Mouse (Mus musculus): Measurements from ENCODE around the gene Lad1. TPM values are rescaled to one million over a fixed set of nuclear protein-coding genes. Genes with fewer than 3 reads are reported as not detected.
A peak's percentile ranks its signal among the peaks of the same experiment; 100 is the strongest.

Gene Lad1
- polyA plus RNA-seq, 1 experiment from 2014 or later = 29.1 TPM

DNA sequence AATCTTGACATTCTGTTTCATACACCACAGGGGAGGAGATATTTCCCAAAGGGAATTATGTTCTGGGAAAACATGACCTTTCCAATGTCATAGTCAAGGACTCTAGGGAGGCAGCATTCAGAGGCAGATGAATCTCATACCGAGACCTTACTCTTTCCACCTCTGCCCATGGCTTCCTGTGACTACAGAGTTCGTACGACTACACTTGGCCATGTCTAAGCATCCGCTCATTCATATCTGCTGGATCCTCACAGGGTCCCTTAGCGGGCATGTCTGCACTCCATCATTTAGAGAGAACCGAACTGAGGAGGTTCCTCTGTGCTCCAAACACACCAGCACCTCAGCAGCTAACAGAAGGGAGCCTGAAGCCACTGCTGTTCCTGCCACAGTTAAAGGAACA lies 20.7 kb downstream of the Lad1 start:
- Histone ChIP-seq H3K4me1 (ENCODE audit: insufficient read depth, low read length) (0 out of 2 replicates have a peak, but pooled peaks cover 2% of the 10 kb centered on the region), H3K4me2 (replicated peaks; ENCODE audit: low read depth, low read length) (no peak overlapping the region), H3K36me3 (ENCODE audit: insufficient read depth, low read length) (no peaks in the 10 kb centered on the region), H3K27ac (ENCODE audit: low read length) (no peak overlapping the region), H3K9me3 (ENCODE audit: low read length) (no peaks in the 10 kb centered on the region), H3K9ac (replicated peaks; ENCODE audit: low read length) (no peak overlapping the region), H3K4me3 (ENCODE audit: low read length) (no peak overlapping the region), H3K27me3 (ENCODE audit: insufficient read depth, low read length) (no peaks in the 10 kb centered on the region)
- ATAC-seq (ENCODE audit: low FRiP score, low TSS enrichment) = no peak
- WGBS = 87% methylated on average over 6 of the region's 6 CpGs

DNA sequence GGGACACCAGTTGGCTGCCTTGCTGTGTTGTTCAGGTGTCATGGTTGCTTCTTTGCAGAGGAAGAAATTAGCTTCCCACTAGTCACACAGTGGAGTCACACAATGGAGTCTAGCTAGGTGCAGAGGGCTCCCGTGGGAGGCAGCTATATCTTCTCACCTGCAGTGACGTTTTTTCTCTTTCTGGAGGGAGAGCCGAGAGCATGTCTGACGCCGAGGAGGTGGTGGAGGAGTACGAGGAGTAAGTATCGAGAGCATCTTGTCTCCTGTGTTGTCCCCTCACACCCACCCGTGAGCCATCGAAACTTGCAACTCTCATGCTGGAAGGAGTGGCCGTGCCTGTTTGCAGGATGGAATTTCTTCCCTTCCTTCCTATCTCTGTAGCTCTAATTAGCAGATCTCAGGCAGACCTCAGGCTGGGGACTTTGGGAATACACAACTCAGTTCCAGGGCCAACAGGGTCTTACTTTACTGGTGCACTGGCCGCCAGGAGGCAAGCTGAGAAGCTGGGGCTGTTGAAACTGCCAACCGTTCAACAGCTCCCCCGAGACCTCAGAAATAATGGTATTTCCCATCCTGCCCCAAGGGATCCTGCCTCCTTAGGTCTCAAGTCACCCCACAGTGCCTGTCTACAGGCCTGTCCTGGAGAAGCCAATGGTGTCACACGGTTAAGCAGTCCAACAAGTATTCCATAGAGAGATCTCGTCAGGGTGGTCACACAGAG lies 22.4 kb downstream of the Lad1 start:
- H3K36me3 ChIP-seq (ENCODE audit: insufficient read depth, low read length) = no peaks in the 10 kb centered on the region
- no peaks in the 10 kb centered on the region for H3K27me3 ChIP-seq (ENCODE audit: insufficient read depth, low read length)
- no peak overlapping the region for H3K27ac ChIP-seq (ENCODE audit: low read length)
- H3K4me2 ChIP-seq (replicated peaks; ENCODE audit: low read depth, low read length) = no peak overlapping the region
- 55% methylated on average over 15 of the region's 15 CpGs for WGBS
- no peak overlapping the region for H3K9ac ChIP-seq (replicated peaks; ENCODE audit: low read length)
- H3K4me3 ChIP-seq (ENCODE audit: low read length) = no peak overlapping the region
- ATAC-seq (ENCODE audit: low FRiP score, low TSS enrichment) = no peak
- no peaks in the 10 kb centered on the region for H3K4me1 ChIP-seq (ENCODE audit: insufficient read depth, low read length)
- no peaks in the 10 kb centered on the region for H3K9me3 ChIP-seq (ENCODE audit: low read length)

DNA sequence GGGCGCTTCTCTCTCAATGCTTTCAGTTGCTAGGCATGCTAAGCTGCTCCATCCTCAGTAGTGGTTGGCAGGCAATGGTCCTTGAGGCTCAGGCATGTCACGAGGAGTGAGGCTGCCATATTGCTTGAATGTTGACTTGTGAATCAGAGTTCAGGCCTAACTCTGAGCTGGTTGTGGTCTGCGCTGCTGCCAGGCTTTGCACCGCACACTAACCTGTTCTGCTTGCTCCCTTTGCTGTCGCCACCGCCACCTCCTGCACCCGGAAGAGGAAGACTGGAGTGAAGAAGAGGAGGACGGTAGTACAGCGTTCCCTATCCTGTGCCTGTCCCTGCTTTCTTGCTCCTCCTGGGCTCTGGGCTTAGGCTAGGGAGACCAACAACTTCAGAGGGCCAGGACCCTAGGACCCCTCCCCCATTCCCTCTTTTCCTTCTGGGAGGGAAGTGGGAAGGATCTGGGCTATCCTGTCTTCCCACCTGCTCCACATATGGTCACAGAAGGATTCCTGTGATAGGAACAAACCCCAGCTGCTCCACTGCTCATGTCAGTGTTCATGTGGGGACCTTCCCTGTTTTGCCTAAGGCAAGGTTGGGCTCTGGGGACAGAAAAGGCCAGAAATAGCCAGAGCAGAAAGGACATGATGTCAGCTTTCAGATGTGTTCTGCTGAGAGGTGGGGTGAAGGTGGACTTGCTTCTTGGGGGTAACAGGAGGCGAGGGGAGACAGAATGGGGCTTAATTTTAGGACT lies 25.3 kb downstream of the Lad1 start:
- no peak for ATAC-seq (ENCODE audit: low FRiP score, low TSS enrichment)
- no peak overlapping the region for H3K4me3 ChIP-seq (ENCODE audit: low read length)

DNA sequence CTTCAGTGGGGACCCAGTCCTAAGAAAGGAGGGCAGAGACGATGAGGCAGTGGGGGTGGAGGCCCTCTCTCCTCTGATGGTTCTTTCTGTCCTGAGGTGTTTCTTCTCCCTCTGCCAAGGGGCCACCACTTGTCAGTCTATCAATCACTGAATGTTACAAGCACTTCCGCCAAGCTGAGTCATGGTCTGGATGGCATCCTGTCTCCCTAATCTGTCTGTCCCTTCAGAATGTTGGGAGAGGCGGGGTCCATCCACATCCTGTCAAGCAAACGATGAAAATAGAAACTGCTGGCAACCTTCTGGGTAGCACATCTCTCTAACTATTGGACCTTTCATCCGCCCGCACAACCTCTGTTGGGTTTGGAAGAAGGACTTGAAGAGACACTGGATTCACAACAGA lies 26.1 kb downstream of the Lad1 start:
- H3K9ac ChIP-seq (replicated peaks; ENCODE audit: low read length) = no peak overlapping the region
- H3K4me2 ChIP-seq (replicated peaks; ENCODE audit: low read depth, low read length) = no peak overlapping the region
- no peaks in the 10 kb centered on the region for H3K4me1 ChIP-seq (ENCODE audit: insufficient read depth, low read length)
- 71% methylated on average over 6 of the region's 6 CpGs for WGBS
- no peaks in the 10 kb centered on the region for H3K9me3 ChIP-seq (ENCODE audit: low read length)
- H3K27ac ChIP-seq (ENCODE audit: low read length) = no peak overlapping the region
- H3K4me3 ChIP-seq (ENCODE audit: low read length) = no peak overlapping the region
- H3K36me3 ChIP-seq (ENCODE audit: insufficient read depth, low read length) = no peaks in the 10 kb centered on the region
- no peak for ATAC-seq (ENCODE audit: low FRiP score, low TSS enrichment)
- H3K27me3 ChIP-seq (ENCODE audit: insufficient read depth, low read length) = no peaks in the 10 kb centered on the region

More for the DNA sequence above, 25.3 kb downstream of the Lad1 start:
- WGBS = 92% methylated on average over 10 of the region's 10 CpGs
- Histone ChIP-seq H3K27me3 (ENCODE audit: insufficient read depth, low read length) (no peaks in the 10 kb centered on the region), H3K4me1 (ENCODE audit: insufficient read depth, low read length) (no peaks in the 10 kb centered on the region), H3K36me3 (ENCODE audit: insufficient read depth, low read length) (no peaks in the 10 kb centered on the region), H3K9ac (replicated peaks; ENCODE audit: low read length) (no peak overlapping the region), H3K4me2 (replicated peaks; ENCODE audit: low read depth, low read length) (no peak overlapping the region), H3K27ac (ENCODE audit: low read length) (no peak overlapping the region), H3K9me3 (ENCODE audit: low read length) (no peaks in the 10 kb centered on the region)

DNA sequence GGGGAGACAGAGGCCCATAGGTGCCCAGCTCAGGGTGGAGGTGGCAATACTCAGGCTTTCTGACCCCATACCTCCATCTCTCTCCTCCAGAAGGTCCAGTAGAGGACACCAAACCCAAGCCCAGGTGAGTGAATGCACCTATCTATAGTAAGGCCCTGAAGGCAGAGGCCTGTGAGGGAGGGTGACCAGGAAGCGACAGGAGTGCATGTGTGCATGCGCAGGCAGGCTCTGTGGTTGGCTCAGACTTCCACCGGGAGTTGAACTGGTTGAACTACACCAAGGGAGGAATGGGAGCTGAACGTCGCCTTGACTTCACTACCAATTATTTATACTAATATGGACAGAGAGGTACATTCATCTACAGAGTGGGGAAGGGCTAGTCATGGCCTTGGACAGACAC lies 28.2 kb downstream of the Lad1 start:
- Histone ChIP-seq H3K9ac (replicated peaks; ENCODE audit: low read length) (no peak overlapping the region), H3K27ac (ENCODE audit: low read length) (no peak overlapping the region), H3K4me1 (ENCODE audit: insufficient read depth, low read length) (no peaks in the 10 kb centered on the region), H3K4me3 (ENCODE audit: low read length) (no peak overlapping the region), H3K4me2 (replicated peaks; ENCODE audit: low read depth, low read length) (no peak overlapping the region), H3K27me3 (ENCODE audit: insufficient read depth, low read length) (no peaks in the 10 kb centered on the region), H3K36me3 (ENCODE audit: insufficient read depth, low read length) (no peaks in the 10 kb centered on the region), H3K9me3 (ENCODE audit: low read length) (no peaks in the 10 kb centered on the region)
- no peak for ATAC-seq (ENCODE audit: low FRiP score, low TSS enrichment)
- 81% methylated on average over 5 of the region's 5 CpGs for WGBS

DNA sequence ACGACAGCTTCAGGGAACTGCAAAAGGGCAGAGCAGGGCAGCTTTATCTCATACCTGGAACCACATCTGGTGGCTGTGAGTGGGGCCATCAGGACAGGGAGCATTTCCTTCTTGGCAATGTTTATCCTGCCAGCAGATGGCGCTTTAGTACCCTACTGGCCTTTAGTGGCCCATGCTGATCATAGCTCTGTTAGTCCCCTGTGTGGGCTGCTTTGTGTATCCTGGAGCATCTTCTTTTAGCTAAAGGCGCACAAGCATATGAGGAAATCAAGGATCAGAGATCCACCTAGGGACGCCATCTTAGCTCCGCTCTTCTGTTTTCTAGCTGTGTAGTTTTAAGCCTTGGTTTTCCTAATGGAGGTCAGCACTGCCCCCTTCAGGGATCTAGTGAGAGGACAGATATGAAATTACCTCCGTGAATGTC lies 28.8 kb downstream of the Lad1 start:
- H3K36me3 ChIP-seq (ENCODE audit: insufficient read depth, low read length) = no peaks in the 10 kb centered on the region
- H3K27me3 ChIP-seq (ENCODE audit: insufficient read depth, low read length) = no peaks in the 10 kb centered on the region
- H3K4me2 ChIP-seq (replicated peaks; ENCODE audit: low read depth, low read length) = no peak overlapping the region
- H3K4me3 ChIP-seq (ENCODE audit: low read length) = no peak overlapping the region
- H3K27ac ChIP-seq (ENCODE audit: low read length) = no peak overlapping the region
- no peaks in the 10 kb centered on the region for H3K4me1 ChIP-seq (ENCODE audit: insufficient read depth, low read length)
- H3K9me3 ChIP-seq (ENCODE audit: low read length) = no peaks in the 10 kb centered on the region
- WGBS = 35% methylated on average over 6 of the region's 6 CpGs
- ATAC-seq (ENCODE audit: low FRiP score, low TSS enrichment) = 0 out of 2 replicates have a peak, but pooled peaks have one; percentile 43
- H3K9ac ChIP-seq (replicated peaks; ENCODE audit: low read length) = no peak overlapping the region

DNA sequence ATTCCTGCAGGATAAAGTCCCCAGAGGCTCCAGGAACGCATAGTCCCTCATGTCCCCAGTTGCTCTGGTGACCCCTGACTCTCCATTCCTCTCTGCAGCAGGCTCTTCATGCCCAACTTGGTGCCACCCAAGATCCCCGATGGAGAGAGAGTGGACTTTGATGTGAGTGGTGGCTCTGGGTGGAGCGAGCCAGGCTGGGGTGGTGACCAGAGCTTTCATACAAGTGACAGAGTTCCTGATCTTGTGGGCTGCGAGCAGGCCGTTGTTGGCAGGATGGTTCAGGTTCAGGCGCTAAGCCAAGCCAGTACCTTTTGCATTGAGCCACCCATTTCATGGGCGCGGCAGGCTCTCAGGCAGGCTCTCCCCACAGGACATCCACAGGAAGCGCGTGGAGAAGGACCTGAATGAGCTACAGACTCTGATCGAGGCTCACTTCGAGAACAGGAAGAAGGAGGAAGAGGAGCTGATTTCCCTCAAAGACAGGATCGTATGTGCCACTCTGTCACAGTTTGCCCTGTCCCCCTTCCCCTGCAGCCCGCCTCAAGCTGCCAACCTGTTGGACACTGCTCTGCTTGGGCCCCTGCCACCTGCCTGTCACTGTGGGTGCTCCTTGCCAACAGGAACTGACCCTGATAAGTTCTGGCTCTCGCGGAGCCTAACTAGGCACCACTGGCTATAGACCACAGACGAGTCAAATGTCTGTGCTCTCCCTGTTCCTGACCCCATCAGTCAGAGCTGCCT lies 29.4 kb downstream of the Lad1 start:
- WGBS = 77% methylated on average over 17 of the region's 17 CpGs
- H3K4me1 ChIP-seq (ENCODE audit: insufficient read depth, low read length) = no peaks in the 10 kb centered on the region

DNA sequence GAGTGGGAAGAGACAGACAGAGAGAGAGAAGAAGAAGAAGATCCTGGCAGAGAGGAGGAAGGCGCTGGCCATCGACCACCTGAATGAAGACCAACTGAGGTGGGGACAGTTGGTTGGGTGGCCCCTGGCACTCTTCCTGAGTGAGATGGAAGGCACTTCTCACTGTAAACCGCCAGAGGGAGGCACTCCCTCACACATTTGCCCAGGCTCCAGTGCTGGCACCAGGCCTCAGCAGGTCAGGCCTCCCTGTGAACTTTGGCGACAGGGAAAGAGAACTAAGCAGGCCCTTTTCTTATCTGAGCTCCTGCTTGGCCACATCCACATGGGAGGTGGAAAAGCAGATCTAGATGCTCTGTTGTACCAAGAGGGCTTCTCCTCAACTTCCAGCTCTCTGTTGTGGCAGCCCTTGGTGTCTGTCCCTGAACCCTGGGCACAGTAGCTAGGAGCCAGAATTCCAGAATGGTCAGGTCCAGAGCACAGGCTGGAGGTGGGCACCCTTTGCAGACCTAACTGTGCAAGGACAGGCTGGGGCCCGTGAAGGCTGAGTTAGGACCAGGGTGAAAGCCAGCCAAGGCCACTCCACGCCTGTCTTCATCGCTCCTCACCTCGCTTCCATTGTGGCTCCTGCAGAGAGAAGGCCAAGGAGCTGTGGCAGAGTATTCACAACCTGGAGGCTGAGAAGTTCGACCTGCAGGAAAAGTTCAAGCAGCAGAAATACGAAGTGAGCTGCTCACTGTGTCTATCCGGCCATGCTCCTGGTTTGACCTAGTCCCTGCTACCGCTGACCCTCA lies 32.5 kb downstream of the Lad1 start:
- H3K9ac ChIP-seq (replicated peaks; ENCODE audit: low read length) = no peak overlapping the region
- H3K9me3 ChIP-seq (ENCODE audit: low read length) = no peaks in the 10 kb centered on the region
- WGBS = 67% methylated on average over 12 of the region's 12 CpGs
- H3K4me1 ChIP-seq (ENCODE audit: insufficient read depth, low read length) = no peaks in the 10 kb centered on the region
- H3K4me2 ChIP-seq (replicated peaks; ENCODE audit: low read depth, low read length) = no peak overlapping the region
- no peaks in the 10 kb centered on the region for H3K36me3 ChIP-seq (ENCODE audit: insufficient read depth, low read length)
- ATAC-seq (ENCODE audit: low FRiP score, low TSS enrichment) = no peak
- H3K4me3 ChIP-seq (ENCODE audit: low read length) = no peak overlapping the region
- H3K27me3 ChIP-seq (ENCODE audit: insufficient read depth, low read length) = no peaks in the 10 kb centered on the region
- no peak overlapping the region for H3K27ac ChIP-seq (ENCODE audit: low read length)

More for the DNA sequence above, 29.4 kb downstream of the Lad1 start:
- Histone ChIP-seq H3K9ac (replicated peaks; ENCODE audit: low read length) (no peak overlapping the region), H3K27me3 (ENCODE audit: insufficient read depth, low read length) (no peaks in the 10 kb centered on the region), H3K27ac (ENCODE audit: low read length) (no peak overlapping the region), H3K36me3 (ENCODE audit: insufficient read depth, low read length) (no peaks in the 10 kb centered on the region), H3K4me3 (ENCODE audit: low read length) (no peak overlapping the region), H3K9me3 (ENCODE audit: low read length) (no peaks in the 10 kb centered on the region), H3K4me2 (replicated peaks; ENCODE audit: low read depth, low read length) (no peak overlapping the region)
- no peak for ATAC-seq (ENCODE audit: low FRiP score, low TSS enrichment)

DNA sequence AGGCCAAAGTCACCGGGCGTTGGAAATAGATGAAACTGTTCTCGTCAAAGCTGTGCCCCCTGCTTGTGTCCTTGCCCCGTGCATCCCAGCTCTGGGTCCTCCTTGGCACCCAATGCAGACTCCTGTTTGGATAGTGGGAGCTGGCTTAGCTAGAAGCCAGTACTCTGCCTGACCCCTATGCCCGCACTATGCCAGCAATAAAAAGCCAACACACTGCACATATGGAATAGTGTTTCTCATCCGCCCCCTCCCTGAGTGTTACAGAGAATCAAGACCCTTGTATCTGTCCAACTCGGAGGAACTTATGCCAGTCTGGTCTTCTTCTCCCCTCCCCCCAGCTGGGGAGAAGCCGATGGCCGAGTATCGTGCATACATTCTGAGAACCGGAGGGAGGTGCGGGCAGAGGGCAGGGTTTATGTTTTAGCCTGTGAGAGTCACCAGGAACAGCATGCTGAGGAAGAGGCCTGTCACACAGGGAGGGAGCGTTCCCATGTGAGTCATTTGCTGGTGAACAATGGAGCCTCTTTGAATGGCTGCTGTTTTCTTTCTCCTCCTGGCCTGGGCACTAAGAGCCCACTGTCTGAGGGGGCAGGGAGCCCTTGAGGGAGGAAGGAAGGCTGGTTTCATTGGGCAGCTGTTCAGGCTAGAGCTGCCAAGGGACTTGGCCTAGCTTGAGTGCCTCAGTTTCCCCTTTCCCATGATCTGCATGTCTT lies 33.8 kb downstream of the Lad1 start:
- Histone ChIP-seq H3K9me3 (ENCODE audit: low read length) (no peaks in the 10 kb centered on the region), H3K9ac (replicated peaks; ENCODE audit: low read length) (no peak overlapping the region), H3K4me3 (ENCODE audit: low read length) (no peak overlapping the region), H3K27ac (ENCODE audit: low read length) (no peak overlapping the region), H3K36me3 (ENCODE audit: insufficient read depth, low read length) (no peaks in the 10 kb centered on the region), H3K27me3 (ENCODE audit: insufficient read depth, low read length) (no peaks in the 10 kb centered on the region), H3K4me2 (replicated peaks; ENCODE audit: low read depth, low read length) (no peak overlapping the region), H3K4me1 (ENCODE audit: insufficient read depth, low read length) (no peaks in the 10 kb centered on the region)
- 55% methylated on average over 13 of the region's 13 CpGs for WGBS
- 0 out of 2 replicates have a peak, but pooled peaks have one; percentile 11 for ATAC-seq (ENCODE audit: low FRiP score, low TSS enrichment)
